Mouse (Mus musculus) megakaryocyte, embryonic 14.5 days (primary cell): ENCODE results near the gene Slain1.

Source experiments
- FLI1 ChIP-seq: IDR thresholded peaks from 2 replicates; pipeline ENCODE4 v1.6.1; 2012; ENCODE audit warnings: low read length, inconsistent platforms, mixed read lengths
- GATA1 ChIP-seq: IDR thresholded peaks from 3 replicates; pipeline ENCODE4 v1.6.1; 2012; ENCODE audit warnings: mixed read lengths, low read length, inconsistent platforms, borderline replicate concordance

DNA sequence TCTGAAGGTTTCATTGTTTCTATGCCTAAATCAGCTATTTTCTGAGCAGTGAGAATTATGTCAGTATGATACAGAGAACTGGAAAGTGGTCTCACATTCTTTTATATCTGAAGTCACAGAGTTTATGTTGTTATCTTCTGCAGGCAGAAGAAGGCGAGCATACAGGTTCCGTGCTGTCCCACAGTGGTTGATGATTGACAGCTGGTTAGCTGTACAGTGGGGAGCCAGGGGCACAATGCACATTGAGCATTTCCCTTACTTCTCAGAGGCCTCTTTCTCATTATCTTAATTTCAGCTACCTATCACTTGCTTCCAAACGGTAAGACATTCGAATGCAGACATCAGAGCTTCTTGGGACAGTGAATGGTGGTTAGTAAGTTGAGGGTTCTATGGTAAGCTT lies 73.8 kb downstream of the Slain1 start:
- TF ChIP-seq GATA1 (no peak), FLI1 (no peak)
